Mouse (Mus musculus) cortical plate, adult 2 months (tissue): ENCODE measurements at regions not wholly inside any gene's neighbourhood (a gene's known extent, or its start where the extent isn't known, plus 50 kb on each side); places are given as distances from the start of the nearest gene placed in this dataset.

Experiments used
- CTCF ChIP-seq: fragments of 200-500 bp; IDR thresholded peaks from 2 replicates; pipeline ENCODE4 v1.5.1; 2011; ENCODE audit warnings: mild to moderate bottlenecking, control low read depth, low read length; ENCODE audit not compliant: insufficient read depth; ENCODE audit errors: extremely low read depth
- POLR2A ChIP-seq: fragments of 200-500 bp; IDR thresholded peaks from 2 replicates; pipeline ENCODE4 v1.6.1; 2011; ENCODE audit warnings: mild to moderate bottlenecking, low read length, control low read depth; ENCODE audit not compliant: insufficient read depth; ENCODE audit errors: extremely low read depth

GRCm38 (mm10) chr16:58352156-58352555 lies 56.1 kb upstream of the Dcbld2 start:
- TF ChIP-seq CTCF (no peak), POLR2A (no peak)
